Mouse (Mus musculus) kidney, adult 2 months (tissue): ENCODE data around the gene Ctrc.

Source experiments
- CTCF ChIP-seq: fragments of 200-500 bp; conservative IDR thresholded peaks from 2 replicates; pipeline ENCODE4 v1.5.1; 2011; ENCODE audit warnings: low read depth, mild to moderate bottlenecking, control low read depth, low read length, moderate library complexity, mixed read lengths; ENCODE audit not compliant: insufficient read depth, insufficient read length
- POLR2A ChIP-seq: fragments of 200-500 bp; IDR thresholded peaks from one replicate; pipeline ENCODE4 v1.6.1; 2011; ENCODE audit warnings: low read depth, low read length, control low read depth

GRCm38 (mm10) chr4:141822979-141823378 lies 23.2 kb downstream of the Ctrc start:
- TF ChIP-seq CTCF (no peak), POLR2A (no peak)
